Mouse (Mus musculus): Measurements from ENCODE around the gene Armcx4. TPM values are rescaled to one million over a fixed set of nuclear protein-coding genes. Genes with fewer than 3 reads are reported as not detected.
"Not testable (repeated sequence)": the region's sequence is repeated elsewhere in the genome, so short reads cannot be mapped to it uniquely, and the experiment has no call there.

The Armcx4 gene
- total RNA-seq (2022), result 1 to 10 TPM; 2.1 to 7.4 (median 5.0) TPM

DNA sequence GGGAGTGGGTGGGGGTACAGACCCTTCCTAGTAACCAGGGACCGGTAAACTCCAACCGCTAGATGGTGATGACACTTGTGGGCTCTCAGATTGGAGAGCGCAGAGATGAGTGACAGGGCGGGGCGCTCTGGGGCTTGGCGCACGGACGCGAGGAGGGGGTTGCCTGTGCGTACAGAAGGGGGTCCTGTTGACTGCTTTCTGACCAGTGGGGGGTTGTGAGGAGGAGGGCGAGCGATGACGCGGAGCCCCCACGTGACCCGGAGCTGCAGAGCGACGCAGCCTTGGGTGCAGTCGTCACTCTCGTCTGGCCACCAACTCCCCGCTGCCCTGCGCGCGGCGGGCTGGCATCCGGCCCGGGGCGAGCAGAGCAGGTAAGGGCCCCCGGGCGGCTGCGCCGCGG, at the start of gene Armcx4:
Gene Armcx4 (plus strand): TSS at position 253 of the 400 bp plus-strand sequence.
- DNase-seq (ENCODE audit: low spot score), result peak; percentile 8

DNA sequence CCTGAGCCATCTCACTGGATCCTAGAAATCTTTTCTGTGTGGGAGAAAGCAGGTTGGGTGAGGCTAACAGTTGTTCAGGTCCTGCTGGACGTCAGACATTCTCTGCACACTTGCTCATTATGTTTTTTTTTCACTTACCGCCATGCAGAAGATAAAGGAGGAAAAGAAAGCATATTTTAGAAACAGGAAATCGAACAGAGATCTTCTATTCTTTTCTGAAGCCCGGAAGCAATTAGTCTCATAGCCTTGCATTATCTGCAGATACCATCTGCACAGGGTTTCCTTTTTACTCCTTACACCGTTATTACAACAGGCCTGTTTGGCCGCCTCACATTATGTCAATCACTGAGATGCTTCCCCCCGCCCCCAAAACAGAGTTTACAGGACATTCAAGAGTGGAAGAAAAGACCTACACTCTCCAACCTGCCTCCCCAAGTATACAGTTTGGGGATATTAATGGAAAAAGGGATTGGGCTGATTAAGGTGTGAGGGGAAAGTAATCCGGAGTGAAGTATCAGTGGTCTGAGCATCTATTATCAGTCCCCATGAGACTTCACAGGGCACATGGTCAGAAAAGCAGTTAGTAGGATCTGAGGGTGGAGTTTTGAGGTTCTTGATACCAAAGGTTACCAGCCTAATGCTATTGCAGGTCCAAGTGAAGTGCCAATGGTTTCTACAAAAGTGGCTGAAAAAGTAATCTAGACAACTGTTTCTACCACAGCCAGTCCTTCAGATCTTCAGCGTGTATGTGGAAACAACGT, 45.1 kb upstream of the Armcx4 start:
- DNase-seq (ENCODE audit: low spot score), result no peak

DNA sequence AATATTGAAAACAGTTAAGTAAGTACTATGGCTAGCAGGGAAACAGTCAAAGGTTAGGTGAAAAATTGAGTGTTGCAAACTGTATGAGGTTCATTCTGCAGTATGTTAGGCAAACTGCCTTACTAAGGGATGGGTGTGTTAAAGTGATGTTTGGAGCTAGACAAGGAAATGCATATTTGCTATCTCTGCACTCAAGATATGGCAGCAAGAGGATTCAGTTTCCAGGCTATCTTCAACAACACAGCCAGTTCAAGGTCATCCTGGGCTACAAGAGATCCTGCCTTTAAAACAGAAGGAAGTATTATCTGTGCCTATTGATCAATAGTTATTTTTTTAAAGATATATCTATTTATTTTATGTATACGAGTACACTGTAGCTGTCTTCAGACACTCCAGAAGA, 40.0 kb upstream of the Armcx4 start:
- DNase-seq (ENCODE audit: low spot score), result no peak

DNA sequence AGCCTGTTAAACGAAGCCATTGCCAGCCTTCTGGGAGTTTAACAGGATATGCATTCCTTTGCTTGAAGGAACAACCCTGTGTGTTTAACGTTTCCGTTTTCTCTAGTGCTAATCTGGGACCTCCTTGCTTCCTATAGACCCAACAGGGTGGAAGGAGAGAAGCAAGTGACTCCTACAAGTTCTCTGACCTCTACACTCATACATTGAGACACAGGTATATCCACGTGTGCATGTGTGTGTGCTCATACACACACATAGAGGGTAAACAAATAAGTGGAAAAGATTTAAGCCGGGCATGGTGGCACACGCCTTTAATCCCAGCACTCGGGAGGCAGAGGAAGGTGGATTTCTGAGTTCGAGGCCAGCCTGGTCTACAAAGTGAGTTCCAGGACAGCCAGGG, 38.9 kb upstream of the Armcx4 start:
- no peak for DNase-seq (ENCODE audit: low spot score)

DNA sequence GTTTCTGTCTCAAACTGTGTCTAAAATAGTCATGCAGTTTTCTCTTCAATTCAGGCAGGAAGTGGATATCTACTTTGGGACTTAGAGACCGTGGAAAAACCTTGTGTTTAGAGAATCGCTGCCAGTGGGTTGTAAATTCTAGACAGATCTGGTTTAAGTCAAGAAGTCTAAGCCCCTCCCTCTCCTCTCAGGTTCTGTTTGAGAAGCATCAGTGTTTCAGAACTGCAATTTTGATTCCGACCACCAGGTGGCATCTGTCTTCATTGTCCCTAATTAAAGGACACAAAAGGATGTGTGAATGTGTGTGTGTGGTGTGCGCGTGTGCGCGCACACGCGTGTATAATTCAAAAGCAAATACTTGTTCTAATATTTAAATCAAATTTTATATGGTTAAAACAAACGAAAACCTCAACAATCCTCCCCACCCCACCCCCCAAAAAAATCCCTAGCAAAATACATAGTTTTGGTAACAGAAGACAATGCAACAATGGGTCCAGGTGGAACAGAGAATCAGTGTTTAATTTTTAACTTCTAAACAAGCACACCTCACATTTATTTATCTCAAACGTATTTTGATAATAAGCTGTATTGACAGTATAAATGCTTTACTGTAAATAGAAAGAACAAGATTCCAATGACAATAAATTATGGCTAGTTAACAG, 38.2 kb upstream of the Armcx4 start:
- DNase-seq (ENCODE audit: low spot score), result peak; percentile 62

DNA sequence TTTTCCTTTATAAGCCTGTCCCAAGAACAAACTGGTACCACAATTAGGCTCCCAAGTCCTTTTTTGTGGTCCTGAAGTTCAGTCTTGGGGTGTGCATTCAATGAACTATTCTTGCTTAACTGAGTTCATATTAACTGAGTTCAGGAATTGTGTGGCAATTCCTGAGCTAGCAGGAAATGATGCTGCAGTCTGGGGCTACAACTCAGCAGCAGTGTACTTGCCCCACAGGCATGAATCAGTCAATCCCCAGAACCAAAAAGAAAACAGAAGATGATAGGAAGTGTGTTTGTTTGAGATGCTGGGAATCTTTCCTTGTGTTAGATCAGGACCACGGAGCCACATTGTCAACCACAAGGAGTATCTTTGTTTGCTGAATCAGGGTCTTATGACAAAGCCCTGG, 34.3 kb upstream of the Armcx4 start:
- DNase-seq (ENCODE audit: low spot score), result no peak

DNA sequence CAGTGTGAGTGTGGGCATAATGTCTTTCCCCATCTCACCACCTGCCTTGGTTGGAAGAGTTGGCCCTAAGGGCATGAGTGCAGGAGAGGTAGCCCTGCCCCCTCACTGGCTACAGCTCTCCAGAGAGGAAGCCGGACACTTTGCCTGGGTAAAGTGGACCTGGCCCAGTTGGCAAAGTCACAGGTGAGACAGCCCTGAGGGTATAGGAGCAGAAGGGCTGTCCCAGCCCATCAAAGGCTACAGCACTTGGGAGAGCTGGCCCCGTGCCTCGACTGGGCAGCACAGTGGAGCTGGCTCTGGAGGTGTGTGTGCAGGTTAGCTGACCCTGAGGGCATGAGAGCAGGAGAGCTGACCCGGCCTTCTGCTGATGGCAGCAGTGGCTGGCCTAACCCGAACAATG, 24.7 kb upstream of the Armcx4 start:
- DNase-seq (ENCODE audit: low spot score), result no peak

DNA sequence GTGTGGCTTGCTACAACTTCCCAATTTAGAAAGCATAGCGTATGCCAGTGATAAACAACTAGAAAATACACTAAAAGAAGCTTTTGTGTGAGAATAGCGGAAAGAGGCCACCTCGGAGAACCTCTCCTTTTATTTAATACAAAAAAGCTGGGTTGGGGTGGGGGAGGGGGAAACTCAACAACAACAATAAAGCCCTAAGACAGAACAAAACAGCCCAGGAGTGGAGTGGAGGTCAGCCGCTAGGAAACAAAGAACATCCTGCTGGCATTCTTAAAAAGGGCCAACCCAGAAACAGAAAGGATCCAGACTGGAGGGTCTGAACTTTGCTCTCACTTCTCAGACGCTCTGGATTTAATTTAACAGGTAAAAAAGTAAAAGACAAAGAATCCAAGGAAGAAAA, 11.3 kb upstream of the Armcx4 start:
- DNase-seq (ENCODE audit: low spot score), result no peak

DNA sequence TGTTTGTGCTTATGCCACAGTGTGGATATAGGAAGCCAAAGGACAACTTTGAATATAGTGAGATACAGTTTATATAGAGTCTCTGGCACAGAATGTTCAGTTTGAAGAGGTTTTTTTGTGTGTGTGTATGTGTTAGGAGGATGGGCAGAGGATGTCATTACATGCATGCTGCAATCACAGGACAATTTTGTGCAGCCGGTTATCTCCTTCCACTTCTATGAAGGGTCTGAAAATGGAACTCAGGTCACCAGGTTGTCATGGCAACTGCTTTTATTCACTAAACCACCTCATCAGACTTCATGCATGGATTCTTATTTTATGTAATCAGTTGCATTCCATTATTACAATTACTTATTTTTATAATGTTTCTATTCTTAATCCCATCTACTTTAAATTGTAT, 10.4 kb upstream of the Armcx4 start:
- DNase-seq (ENCODE audit: low spot score), result no peak

DNA sequence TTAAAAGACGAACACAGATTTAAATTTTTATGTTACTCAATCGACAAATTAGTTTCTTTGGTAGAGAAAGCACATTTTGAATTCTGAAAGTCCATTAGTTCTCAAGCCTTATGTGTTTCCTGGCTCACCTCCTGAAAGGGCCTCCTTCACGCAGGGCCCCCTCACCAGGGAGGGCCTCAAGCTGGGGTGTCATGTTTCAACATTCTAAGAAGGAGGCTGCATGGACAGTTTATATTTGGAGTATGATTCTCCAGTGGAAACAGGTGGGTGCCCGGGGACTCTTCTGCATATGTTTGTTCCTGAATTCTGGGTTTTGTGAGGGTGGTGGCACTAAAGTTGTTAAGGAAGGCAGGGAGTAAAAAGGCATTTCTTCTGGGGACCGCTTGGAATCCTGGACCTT, 1.4 kb upstream of the Armcx4 start:
- DNase-seq (ENCODE audit: low spot score), result no peak

DNA sequence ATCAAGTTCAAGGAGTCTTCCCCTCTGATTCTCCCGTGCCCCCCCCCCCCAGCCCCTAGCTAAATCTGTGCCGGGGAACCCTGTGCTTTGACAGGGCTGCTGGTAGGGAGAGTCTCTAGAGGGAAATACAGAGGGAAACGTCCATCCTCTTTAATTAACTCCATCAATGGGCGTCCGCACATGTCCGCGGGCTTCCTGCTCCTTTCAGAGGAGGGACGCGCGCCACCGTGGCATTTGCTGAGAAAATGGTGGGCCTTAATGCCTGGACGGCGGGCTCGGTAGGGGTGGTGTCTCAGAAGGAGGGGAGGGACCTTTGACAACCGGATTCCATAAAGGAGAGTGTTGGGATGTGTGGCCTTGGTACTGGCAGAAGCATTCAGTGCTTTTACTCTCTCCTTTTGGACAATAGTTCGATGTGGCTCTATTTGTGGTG, 436 bp downstream of the Armcx4 start:
- DNase-seq (ENCODE audit: low spot score), result no peak

DNA sequence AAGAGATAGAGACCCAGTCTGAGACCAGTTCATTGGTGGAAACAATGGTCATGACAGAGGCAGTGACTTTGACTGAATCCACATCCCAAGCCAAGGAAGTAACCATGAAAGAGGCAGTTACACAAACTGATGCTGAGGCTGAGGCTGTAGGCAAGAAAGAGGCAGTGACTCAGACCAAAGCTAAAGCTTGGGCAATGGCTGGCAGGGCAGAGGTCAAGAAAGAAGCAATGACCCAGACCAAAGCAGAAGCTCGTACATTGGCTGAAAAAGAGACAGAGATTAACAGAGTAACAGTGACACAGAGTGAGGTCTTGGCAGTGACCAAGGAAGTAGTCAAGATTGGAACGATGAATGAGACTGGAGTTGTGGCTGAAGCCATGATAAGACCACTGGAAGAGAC, 3.4 kb downstream of the Armcx4 start:
- DNase-seq (ENCODE audit: low spot score), result no peak

DNA sequence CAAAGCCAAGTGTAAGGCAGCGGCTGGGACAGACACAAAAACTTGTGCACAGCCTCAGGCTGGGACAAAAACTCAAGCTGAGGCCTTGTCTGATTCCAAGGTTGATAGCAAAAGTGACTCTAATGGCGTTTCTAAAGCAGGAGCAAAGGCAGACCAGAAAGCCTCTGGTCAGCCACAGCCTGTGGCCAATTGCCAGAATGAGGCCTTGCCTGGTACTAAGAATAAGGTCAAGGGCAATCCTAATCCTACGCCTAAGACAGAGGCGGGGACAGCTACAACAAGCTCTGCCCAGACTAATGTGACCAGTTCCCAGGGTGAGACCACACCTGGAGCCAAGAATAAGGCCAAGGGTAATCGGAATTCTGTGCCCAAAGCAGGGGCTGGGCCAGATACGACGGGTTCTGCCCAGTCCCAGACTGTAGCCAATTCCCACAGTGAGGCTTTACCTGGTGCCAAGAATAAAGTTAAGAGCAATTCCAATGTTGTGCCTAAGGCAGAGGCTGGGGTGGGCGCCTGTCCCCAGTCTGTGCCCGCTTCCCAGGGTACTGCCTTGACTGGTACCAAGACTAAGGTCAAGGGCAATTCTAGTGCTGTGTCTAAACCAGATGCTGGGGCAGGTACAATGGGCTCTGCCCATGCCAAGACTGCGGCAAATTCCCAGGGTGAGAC, 4.7 kb downstream of the Armcx4 start:
- no peak for DNase-seq (ENCODE audit: low spot score)

DNA sequence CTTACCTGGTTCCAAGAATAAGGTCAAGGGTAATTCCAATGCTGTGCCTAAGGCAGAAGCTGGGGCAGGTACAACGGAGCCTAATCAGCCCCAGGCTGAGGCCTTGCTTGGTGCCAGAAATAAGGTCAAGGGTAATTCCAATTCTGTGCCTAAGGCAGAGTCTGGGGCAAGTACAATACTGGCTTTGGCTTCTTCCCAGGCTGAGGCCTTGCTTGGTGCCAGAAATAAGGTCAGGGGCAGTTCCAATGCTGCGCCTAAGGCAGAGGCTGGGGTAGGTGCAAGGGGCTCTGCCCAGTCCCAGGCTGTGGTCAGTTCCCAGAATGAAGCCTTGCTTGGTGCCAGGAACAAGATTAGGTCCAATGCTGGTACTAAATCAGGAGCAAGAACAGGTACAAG, 5.2 kb downstream of the Armcx4 start:
- no peak for DNase-seq (ENCODE audit: low spot score)

DNA sequence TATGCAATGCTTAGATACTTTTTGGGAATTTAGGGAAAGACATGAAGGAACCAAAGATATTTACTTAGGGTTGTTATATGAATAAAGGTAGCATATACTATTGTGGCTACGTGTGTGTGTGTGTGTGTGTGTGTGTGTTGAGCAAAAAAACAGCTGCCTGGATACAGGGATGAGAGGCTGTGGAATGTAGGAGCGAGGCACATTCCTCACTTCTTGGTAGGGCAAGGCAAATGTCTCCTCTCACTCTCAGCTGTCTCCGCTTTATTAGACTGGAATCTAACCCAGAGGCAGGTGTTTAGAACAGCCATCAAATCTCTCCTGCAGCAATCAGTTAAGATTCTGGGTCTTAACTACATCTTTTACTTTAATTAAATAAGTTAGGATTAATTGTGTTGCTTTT, 30.5 kb downstream of the Armcx4 start:
- DNase-seq (ENCODE audit: low spot score), result no peak

DNA sequence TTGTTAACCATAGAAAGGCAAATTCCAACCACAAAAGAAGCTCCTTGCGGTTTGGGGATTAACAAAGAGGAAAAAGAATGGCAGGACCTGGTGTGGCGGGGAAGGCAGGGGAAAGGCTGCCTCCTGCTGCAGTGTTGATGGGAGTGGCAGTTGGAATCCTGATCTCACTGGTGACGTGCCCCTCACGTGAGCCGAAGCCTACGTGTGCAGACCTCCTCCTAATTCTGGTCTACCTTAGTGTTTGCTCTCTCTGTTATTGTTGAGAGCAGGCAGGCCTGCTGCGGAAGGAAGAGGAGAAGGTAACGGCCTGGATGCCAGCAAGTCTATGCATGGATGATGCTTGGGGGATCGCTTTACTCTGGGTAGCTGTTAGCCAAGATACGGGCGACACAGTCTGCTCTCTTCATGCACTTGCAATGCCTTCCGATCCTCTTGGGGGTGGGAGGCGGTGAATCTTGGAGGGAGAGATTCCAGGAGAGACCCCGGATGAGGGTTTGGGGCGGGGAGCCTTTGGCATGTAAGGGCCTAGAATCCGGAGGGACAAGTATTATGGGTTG, 31.5 kb downstream of the Armcx4 start, which contains the start of gene Armcx1:
Gene Armcx1 (plus strand): TSS at position 212 of the 557 bp plus-strand sequence.
- peak; percentile 40 for DNase-seq (ENCODE audit: low spot score)

DNA sequence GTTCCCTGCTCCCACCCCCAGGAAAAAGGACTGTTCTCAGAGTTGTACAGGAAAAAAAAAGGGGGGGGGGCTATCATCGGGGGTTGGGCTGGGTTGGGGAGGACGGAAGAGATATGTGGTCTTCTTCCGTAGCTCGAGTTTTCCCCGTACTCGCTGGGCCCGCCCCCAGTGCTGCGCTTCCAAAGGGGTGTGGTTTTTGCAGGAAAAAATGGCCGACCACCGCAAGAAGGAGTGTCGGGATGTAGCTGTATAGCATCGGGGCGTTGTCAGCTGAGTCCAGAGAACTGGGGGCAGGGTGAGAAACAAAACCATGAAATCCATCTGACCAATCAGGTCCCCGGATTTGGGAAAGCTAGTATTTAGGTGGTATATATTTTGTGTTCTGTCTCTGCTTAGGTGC, 32.2 kb downstream of the Armcx4 start:
- DNase-seq (ENCODE audit: low spot score), result peak; percentile 21

DNA sequence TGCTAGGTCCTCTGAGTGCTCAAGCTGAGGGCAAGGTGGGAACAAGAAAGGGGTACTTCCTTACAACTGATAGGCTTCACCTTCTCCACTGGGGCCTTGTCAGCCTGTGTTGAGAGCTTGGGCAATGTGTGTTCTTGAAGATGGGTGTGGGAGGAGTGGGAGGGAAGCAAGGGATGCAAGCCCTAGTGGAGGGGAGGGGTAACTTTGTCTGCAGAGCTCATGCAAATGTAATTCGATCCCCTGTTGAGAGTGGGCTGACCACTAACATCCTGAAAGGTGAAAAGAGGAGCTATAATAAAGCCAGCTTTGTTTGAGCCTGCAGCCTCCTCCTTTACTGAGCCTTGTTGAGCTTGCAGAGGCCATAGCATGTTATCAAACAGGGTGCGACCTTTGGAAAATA, 37.4 kb downstream of the Armcx4 start:
- DNase-seq (ENCODE audit: low spot score), result not testable (repeated sequence)

DNA sequence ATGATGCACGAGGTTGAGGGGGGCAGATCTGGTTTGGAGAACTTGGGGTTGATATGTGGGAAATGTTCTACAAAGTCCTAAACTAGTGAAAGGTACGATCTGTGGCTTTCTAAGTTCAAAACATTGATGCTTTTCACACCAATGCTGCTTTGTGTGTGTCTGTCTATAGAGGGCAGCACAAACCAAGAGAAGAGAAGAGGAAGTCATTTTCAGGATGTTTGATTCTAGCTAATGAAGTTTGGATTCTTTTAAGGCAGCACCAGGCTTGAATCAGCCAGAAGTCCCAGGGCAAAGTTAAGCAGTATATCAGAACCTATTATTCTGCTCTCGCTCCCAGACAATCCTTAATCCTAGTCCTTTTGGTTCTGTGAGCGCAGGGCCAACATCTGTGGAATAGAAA, 43.5 kb downstream of the Armcx4 start:
- DNase-seq (ENCODE audit: low spot score), result peak; percentile 30

DNA sequence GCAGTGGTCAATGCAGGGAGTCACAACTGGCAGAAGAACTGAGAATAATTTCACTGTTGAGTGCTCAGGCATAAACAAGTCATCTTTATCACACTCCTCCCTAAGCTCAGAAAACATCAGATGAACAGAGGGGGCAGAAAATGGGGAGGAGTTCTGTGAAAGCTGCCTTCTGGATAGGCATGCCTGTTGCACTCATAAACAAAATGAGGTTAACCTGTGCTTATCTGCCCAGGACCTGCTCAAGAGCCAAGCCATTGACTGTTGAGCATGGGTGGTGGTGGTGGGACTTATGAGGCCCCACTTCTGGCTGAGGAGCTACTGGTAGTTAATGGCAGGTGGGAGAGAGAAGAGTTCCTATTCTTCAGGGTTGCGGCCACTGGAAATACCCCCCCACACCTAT, 51.5 kb downstream of the Armcx4 start:
- no peak for DNase-seq (ENCODE audit: low spot score)

DNA sequence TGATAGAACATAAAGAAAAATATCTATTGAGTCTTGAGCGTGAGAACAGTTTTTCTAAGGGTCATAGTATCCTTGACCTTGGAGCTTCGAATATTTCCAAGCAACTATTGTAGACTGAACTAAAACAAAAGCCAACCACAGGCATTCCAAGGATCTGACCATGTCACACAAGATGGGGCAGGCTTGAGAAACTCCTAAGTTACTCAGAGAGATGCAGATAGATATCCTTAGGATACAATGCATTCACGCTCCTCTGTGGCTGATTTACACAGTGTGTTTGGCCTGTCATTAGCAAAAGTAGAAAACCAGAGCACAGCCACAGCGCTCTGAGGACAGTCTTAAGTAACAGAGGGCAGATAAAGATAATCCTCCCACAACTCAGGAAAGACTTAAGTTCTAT, 52.8 kb downstream of the Armcx4 start:
- no peak for DNase-seq (ENCODE audit: low spot score)

DNA sequence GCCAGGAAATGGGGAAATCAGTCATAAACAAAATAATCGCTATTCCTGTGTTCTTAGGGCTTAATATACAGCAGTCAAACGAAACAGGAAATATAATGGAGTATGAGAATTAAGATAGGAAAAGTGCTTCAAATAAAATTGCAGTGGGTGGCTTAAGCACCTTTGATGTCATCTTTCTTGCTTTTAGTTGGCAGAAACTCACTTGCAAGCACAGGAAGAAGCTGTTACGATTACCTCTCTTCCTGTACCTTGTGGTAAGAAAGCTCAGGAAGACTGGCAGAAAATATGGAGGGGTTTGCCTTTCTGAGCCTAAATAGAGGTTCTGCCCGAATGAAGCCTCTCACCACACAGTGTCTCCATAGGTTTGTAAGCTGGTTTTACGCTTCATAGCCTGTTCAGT, 55.5 kb downstream of the Armcx4 start:
- DNase-seq (ENCODE audit: low spot score), result no peak

Data from heart, adult 8-10 months (tissue).